Mouse (Mus musculus) thymus, adult 2 months (tissue): ENCODE results near the gene Rps26. TPM values are rescaled to one million over a fixed set of nuclear protein-coding genes. Genes with fewer than 3 reads are reported as not detected.

Source experiments
- DNase-seq: peaks from one replicate; pipeline ENCODE4 v3.0.0; 2021
- H3K27ac ChIP-seq: fragments of 200-500 bp; 2 replicates; pipeline ENCODE4 v1.5.1; 2012; ENCODE audit warnings: low read length, control low read depth; ENCODE audit not compliant: control insufficient read depth, insufficient read depth
- H3K27me3 ChIP-seq: fragments of 200-500 bp; 2 replicates; pipeline ENCODE4 v1.6.1; 2012; ENCODE audit warnings: mild to moderate bottlenecking, low read length, moderate library complexity, mixed read lengths; ENCODE audit not compliant: control insufficient read depth, insufficient read depth
- H3K36me3 ChIP-seq: fragments of 200-500 bp; 2 replicates; pipeline ENCODE4 v1.6.1; 2012; ENCODE audit warnings: mild to moderate bottlenecking, low read length, moderate library complexity; ENCODE audit not compliant: control insufficient read depth, insufficient read depth
- H3K4me1 ChIP-seq: fragments of 200-500 bp; replicated peaks from 2 replicates; pipeline ENCODE4 v1.6.1; 2012; ENCODE audit warnings: low read length; ENCODE audit not compliant: control insufficient read depth, insufficient read depth
- H3K4me3 ChIP-seq: fragments of 200-500 bp; 2 replicates; pipeline ENCODE4 v1.5.1; 2012; ENCODE audit warnings: mild to moderate bottlenecking, low read length, control low read depth, moderate library complexity; ENCODE audit not compliant: control insufficient read depth, insufficient read depth
- CTCF ChIP-seq: fragments of 200-500 bp; IDR thresholded peaks from 2 replicates; pipeline ENCODE4 v1.5.1; 2012; ENCODE audit warnings: mild to moderate bottlenecking, control low read depth, low read length, moderate library complexity, borderline replicate concordance; ENCODE audit not compliant: control insufficient read depth, poor library complexity, insufficient read depth; ENCODE audit errors: extremely low read depth
- POLR2A ChIP-seq: fragments of 200-500 bp; IDR thresholded peaks from 2 replicates; pipeline ENCODE4 v1.6.1; 2012; ENCODE audit warnings: mild to moderate bottlenecking, low read length, control low read depth, moderate library complexity; ENCODE audit not compliant: control insufficient read depth, poor library complexity, insufficient read depth; ENCODE audit errors: extremely low read depth
- WGBS: fragments of 180-500 bp; shearing (Covaris S2); methylation state at CpG from one replicate; pipeline ENCODE4 v1.1.7; 2018; 5-methylcytosine and 5-hydroxymethylcytosine counted together
- polyA plus RNA-seq: library from polyadenylated mRNA; depleted of rRNA; stranded (reverse); fragments of >200 nt; gene quantifications from 2 replicates; pipeline ENCODE4 v1.2.3, GENCODE M21; 2012; rRNA removed

Rps26 gene
- polyA plus RNA-seq, result 988 and 1,135 TPM in 2 replicates

DNA sequence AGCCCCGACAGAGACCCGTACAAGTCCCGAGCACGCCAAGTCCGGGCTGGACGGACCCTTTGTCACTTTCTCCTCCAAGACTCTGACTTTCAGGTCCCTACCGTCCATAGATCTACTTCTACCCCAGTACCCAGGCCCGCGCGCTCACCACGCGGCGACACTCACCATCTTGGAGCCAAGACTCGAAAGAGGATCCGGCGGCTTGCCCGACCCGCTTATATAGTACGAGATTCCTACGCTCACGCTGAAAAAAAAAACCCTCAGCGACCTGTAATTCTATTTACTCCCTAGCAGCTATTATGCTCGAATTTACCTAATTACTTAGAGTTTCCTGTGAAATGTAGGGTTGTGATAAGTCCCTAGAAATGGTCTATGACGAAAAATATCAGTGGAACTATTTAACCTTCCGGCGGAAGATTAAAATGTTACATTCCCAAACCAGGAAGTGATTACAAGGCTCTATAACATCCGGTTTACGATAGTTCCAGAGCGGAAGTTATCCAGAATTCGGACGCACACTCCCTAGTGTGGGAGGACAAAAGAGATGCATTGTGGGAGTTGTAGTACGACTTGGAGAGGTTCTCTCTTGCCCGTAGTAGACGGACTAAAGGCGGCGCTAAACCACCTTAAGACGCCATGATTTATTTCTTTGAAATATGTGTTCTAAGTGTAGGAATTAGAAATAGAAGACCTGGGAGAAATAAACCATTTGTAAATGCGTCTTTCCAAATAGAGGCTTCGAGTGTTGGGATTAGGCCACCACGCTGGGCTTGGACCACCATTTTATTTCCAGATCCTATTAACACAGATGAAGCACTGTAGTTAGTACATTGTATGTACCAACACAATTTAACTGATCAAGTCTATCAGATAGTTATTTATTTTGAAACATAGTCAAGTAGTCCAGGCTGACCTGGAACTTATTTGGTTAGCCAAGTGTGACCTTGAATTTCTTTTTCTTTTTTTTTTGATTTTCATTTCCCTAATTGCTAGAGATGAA, at the start of gene Rps26:
Rps26 (minus strand) TSS at position 437 of the 1,000 bp plus-strand sequence.
- Histone ChIP-seq H3K36me3 (peaks cover 14% of the 10 kb centered on the region), H3K27me3 (no peaks in the 10 kb centered on the region), H3K27ac (no peak within 1 kb of the TSS), H3K4me3 (peak within 1 kb of the TSS; percentile 69), H3K4me1 (peaks cover 8% of the 10 kb centered on the region)
- TF ChIP-seq CTCF (no peak), POLR2A (peak; percentile 92)
- WGBS, result 2% methylated on average over 40 of the region's 40 CpGs
- peak; percentile 86 for DNase-seq

DNA sequence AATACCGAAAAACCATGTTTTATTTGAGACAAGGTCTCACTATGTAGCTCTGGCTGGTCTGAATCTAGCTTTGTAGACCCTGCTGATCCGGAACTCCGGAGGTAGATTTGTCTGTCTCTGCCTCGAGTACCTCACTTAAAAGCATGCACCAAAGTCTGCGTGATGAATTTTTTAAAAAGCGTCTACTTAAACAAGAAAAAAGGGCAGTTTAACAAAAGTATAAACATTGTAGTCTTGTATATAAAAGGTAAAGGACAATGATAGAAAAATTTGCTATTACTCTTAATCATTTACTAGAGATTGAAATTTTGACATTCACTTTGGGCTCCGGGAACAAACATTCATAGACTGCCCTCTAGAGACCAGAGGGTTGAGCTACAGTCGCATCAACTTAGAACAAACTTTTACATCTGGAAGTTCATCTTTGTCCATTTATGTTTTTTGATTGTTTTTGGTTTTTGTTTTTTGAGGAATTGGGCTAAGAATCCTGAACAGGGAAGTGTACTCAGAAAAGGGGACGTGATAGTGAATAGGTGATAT, 48.0 kb upstream of the Rps26 start:
- Histone ChIP-seq H3K4me1 (peaks cover 5% of the 10 kb centered on the region), H3K27me3 (no peaks in the 10 kb centered on the region), H3K4me3 (peak overlapping the region; percentile 67), H3K36me3 (peaks cover 2% of the 10 kb centered on the region), H3K27ac (peak overlapping the region; percentile 32)
- peak; percentile 41 for DNase-seq
- under 1% methylated on average over 9 of the region's 9 CpGs for WGBS
- TF ChIP-seq CTCF (no peak), POLR2A (no peak)

- peak within 1 kb of the TSS; percentile 32 for H3K27ac ChIP-seq
- WGBS, result under 1% methylated on average over 60 of the region's 60 CpGs
- peak; percentile 87 for DNase-seq
- H3K36me3 ChIP-seq, result no peaks in the 10 kb centered on the region; the same call in none of the 2 replicates
- peak; percentile 58; the same call in 1 of the 2 replicates for TF ChIP-seq POLR2A
- TF ChIP-seq CTCF, result no peak
- peak within 1 kb of the TSS; percentile 67 for H3K4me3 ChIP-seq
- H3K27me3 ChIP-seq, result no peaks in the 10 kb centered on the region
- H3K4me1 ChIP-seq, result peaks cover 5% of the 10 kb centered on the region
These were observed 47.4 kb upstream of the Rps26 start, which contains the start of gene Suox for GRCm38 (mm10) chr10:128673763-128674468. Gene Suox, minus strand, starts transcription at chr10:128674073.

GRCm38 (mm10) chr10:128671148-128671547, 44.6 kb upstream of the Rps26 start:
- H3K4me1 ChIP-seq, result peaks cover 5% of the 10 kb centered on the region
- WGBS, result 97% methylated on average over 9 of the region's 9 CpGs
- DNase-seq, result no peak
- no peak overlapping the region for H3K27ac ChIP-seq
- H3K36me3 ChIP-seq, result no peaks in the 10 kb centered on the region; the same call in 1 of the 2 replicates
- no peaks in the 10 kb centered on the region for H3K27me3 ChIP-seq
- no peak overlapping the region for H3K4me3 ChIP-seq
- TF ChIP-seq POLR2A, result no peak
- TF ChIP-seq CTCF, result no peak

DNA sequence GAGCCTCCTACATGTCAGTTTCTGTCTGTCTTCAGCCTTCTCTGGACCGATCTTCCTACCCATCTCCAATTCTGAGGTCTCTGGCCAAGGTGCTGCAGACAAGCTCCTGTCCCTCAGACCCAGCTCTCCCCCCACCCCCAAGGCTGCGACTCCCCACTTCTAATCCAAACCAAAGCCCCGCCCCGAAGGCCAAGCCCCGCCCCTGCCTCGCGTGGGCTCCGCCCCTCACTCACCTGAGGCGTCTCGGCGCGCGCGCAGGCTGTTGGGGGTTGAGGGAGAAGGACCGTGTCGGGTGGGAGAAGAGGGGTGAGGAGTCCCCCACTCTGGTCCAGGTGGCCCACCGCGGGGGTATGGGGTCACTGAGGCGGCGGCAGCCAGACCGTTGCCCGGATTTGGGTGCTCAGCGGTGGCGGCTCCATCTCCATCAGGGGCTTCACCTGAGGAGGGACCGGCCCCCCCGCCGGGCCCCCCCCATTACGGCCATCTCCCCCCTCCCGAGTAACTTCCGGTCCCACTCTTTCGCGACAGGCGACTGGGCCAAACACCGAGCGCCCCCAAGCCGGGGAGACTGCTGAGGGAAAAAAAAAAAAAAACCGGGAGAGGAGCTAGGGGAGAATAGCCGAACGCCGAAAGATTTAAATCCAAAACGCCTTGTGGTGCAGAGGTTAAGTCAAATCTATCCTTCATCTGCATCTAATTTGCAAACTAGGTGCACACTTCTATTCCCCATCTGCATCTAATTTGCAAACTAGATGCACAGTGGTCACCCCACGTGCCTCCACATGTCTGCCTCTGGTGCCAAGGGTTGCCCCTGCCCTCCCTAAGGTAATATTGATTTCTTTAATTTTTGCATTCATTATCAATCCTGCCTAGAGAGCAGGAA, 42.5 kb upstream of the Rps26 start:
- Histone ChIP-seq H3K36me3 (no peaks in the 10 kb centered on the region; the same call in 1 of the 2 replicates), H3K4me1 (peaks cover 5% of the 10 kb centered on the region), H3K27me3 (no peaks in the 10 kb centered on the region), H3K4me3 (peak overlapping the region; percentile 46), H3K27ac (no peak overlapping the region)
- 2% methylated on average over 42 of the region's 42 CpGs for WGBS
- peak; percentile 67 for DNase-seq
- no peak for TF ChIP-seq POLR2A
- no peak for TF ChIP-seq CTCF

- no peak for DNase-seq
- no peaks in the 10 kb centered on the region; the same call in 1 of the 2 replicates for H3K4me1 ChIP-seq
- H3K27ac ChIP-seq, result no peak overlapping the region
- no peak overlapping the region for H3K4me3 ChIP-seq
- H3K27me3 ChIP-seq, result no peaks in the 10 kb centered on the region
- TF ChIP-seq CTCF (no peak), POLR2A (no peak)
- no peaks in the 10 kb centered on the region for H3K36me3 ChIP-seq
- WGBS, result 95% methylated on average over 2 of the region's 2 CpGs
These were observed 39.3 kb upstream of the Rps26 start for GRCm38 (mm10) chr10:128665806-128666205.
